Mouse (Mus musculus) retina, embryonic 14.5 days (tissue): ENCODE results near the gene Nepro.
A peak's percentile ranks its signal among the peaks of the same experiment; 100 is the strongest.

ENCODE experiments used
- DNase-seq: peaks from one replicate; pipeline ENCODE4 v3.0.0-alpha.2; 2015; ENCODE audit warnings: low spot score

The Nepro gene

GRCm38 (mm10) chr16:44767506-44767905, 43.4 kb downstream of the Nepro start:
- DNase-seq = no peak

GRCm38 (mm10) chr16:44767967-44768366, 43.9 kb downstream of the Nepro start:
- DNase-seq = peak; percentile 57

- DNase-seq = no peak
Observed at GRCm38 (mm10) chr16:44772577-44772976, 48.5 kb downstream of the Nepro start.

- DNase-seq = no peak
Observed at GRCm38 (mm10) chr16:44773673-44774072, 49.6 kb downstream of the Nepro start.

- no peak for DNase-seq
Observed at GRCm38 (mm10) chr16:44774201-44774600, 50.1 kb downstream of the Nepro start.

GRCm38 (mm10) chr16:44778538-44779147, 54.5 kb downstream of the Nepro start:
- no peak for DNase-seq

GRCm38 (mm10) chr16:44779494-44779893, 55.4 kb downstream of the Nepro start:
- no peak for DNase-seq

GRCm38 (mm10) chr16:44780751-44781150, 56.6 kb downstream of the Nepro start:
- DNase-seq = no peak
